Mouse (Mus musculus) ES-E14 (cell line): Measurements from ENCODE around the gene Rbm39.

Source experiments
- CHD2 ChIP-seq: IDR thresholded peaks from 2 replicates; pipeline ENCODE4 v1.6.1; 2014; ENCODE audit warnings: mild to moderate bottlenecking, low read depth, low read length, inconsistent platforms
- HCFC1 ChIP-seq: IDR thresholded peaks from 2 replicates; pipeline ENCODE4 v1.6.1; 2012; ENCODE audit warnings: low read length, inconsistent platforms, borderline replicate concordance; ENCODE audit not compliant: insufficient read depth
- MAFK ChIP-seq: IDR thresholded peaks from 2 replicates; pipeline ENCODE4 v1.6.1; 2014; ENCODE audit warnings: mild to moderate bottlenecking, low read depth, low read length, inconsistent platforms; ENCODE audit not compliant: insufficient read depth
- ZC3H11A ChIP-seq: IDR thresholded peaks from 2 replicates; pipeline ENCODE4 v1.6.1; 2012; ENCODE audit warnings: low read depth, mild to moderate bottlenecking, inconsistent platforms, low read length, borderline replicate concordance
- ZNF384 ChIP-seq: IDR thresholded peaks from 2 replicates; pipeline ENCODE4 v1.6.1; 2012; ENCODE audit warnings: low read depth, low read length, inconsistent platforms

DNA sequence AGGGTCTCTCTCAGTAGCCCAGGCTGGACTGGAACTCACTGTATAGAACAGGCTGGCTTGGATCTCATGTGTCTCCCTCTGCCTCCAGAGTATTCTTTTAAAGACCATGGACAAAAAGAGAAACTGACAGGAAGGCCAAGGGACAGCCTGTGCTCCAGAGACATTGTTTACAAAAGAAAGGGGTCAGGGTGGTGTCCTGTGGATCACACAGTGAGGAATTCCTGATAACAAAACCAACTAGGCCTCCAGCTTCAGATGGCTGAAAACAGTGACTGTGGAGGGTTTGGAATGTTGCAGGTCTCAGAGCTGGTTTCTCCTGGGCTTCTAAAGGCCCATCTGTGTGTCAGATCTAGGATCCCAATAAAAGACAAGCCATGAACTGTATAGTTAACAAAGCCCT is 14.5 kb upstream of the Rbm39 start:
- no peak for TF ChIP-seq HCFC1
- TF ChIP-seq CHD2: no peak
- TF ChIP-seq ZNF384: no peak
- TF ChIP-seq MAFK: no peak
- TF ChIP-seq ZC3H11A: no peak
